Mouse (Mus musculus) MEL (cell line): Measurements from ENCODE around the gene Itpr3.

ENCODE experiments used
- CTCF ChIP-seq, 3 experiments: IDR thresholded peaks in 2 of 3; conservative IDR thresholded peaks in 1 of 3; 2 replicates each; pipeline ENCODE4 v1.5.1; 2011 to 2012; ENCODE audit warnings: low read length in 3 of 3, low read depth in 2 of 3, mild to moderate bottlenecking in 2 of 3, improper control_type of control experiment in 1 of 3, inconsistent platforms in 1 of 3, mixed read lengths in 1 of 3, moderate library complexity in 1 of 3; ENCODE audit not compliant: control insufficient read depth in 1 of 3, insufficient read depth in 1 of 3, poor library complexity in 1 of 3, severe bottlenecking in 1 of 3
- EP300 ChIP-seq, 2 experiments: IDR thresholded peaks; 2 replicates each; pipeline ENCODE4 v1.6.1; 2011; ENCODE audit warnings: improper control_type of control experiment in 2 of 2, low read length in 2 of 2, low read depth in 1 of 2, mild to moderate bottlenecking in 1 of 2
- ETS1 ChIP-seq: IDR thresholded peaks from 2 replicates; pipeline ENCODE4 v1.6.1; 2012; ENCODE audit warnings: low read depth, mild to moderate bottlenecking, inconsistent platforms, low read length, improper control_type of control experiment, moderate library complexity
- KAT2A ChIP-seq: conservative IDR thresholded peaks from 2 replicates; pipeline ENCODE4 v1.6.1; 2012; ENCODE audit warnings: low read depth, low read length, improper control_type of control experiment, inconsistent platforms
- NRF1 ChIP-seq: IDR thresholded peaks from 2 replicates; pipeline ENCODE4 v1.6.1; 2014; ENCODE audit warnings: low read depth, mild to moderate bottlenecking, inconsistent platforms, low read length, improper control_type of control experiment, moderate library complexity; ENCODE audit not compliant: poor library complexity, insufficient read depth, severe bottlenecking
- POLR2A ChIP-seq, 2 experiments: IDR thresholded peaks; 2 replicates each; pipeline ENCODE4 v1.6.1; 2011 to 2012; ENCODE audit warnings: low read length in 2 of 2, mild to moderate bottlenecking in 2 of 2, control low read depth in 1 of 2, improper control_type of control experiment in 1 of 2, low read depth in 1 of 2, moderate library complexity in 1 of 2; ENCODE audit not compliant: control insufficient read depth in 1 of 2, insufficient read depth in 1 of 2, poor library complexity in 1 of 2
- ZC3H11A ChIP-seq: IDR thresholded peaks from 2 replicates; pipeline ENCODE4 v1.6.1; 2012; ENCODE audit warnings: low read depth, mild to moderate bottlenecking, inconsistent platforms, low read length, improper control_type of control experiment

- TF ChIP-seq ETS1 (no peak), POLR2A (IDR thresholded peaks at IDR 0.05; ENCODE audit: control insufficient read depth in 1 of 2, insufficient read depth in 1 of 2, low read depth in 1 of 2, low read length in 2 of 2, poor library complexity in 1 of 2) (no peak), CTCF (IDR thresholded peaks at IDR 0.05 in 2 of 3, conservative IDR thresholded peaks at IDR 0.05 in 1 of 3; ENCODE audit: control insufficient read depth in 1 of 3, insufficient read depth in 1 of 3, low read depth in 2 of 3, low read length in 3 of 3, poor library complexity in 1 of 3, severe bottlenecking in 1 of 3) (peak; percentile 90 to 96 (median 91)), EP300 (IDR thresholded peaks at IDR 0.05; ENCODE audit: low read depth in 1 of 2, low read length in 2 of 2) (no peak), ZC3H11A (peak; percentile 33; the same call in 1 of the 2 replicates), NRF1 (no peak), KAT2A (no peak)
Measured at GRCm38 (mm10) chr17:27125185-27125584, 68.1 kb downstream of the Itpr3 start.
